Mouse (Mus musculus) spleen, adult 12 weeks (tissue): Measurements from ENCODE around the gene Farsb.

Source experiments
- DNase-seq: peaks from one replicate; pipeline ENCODE4 v3.0.0; 2022; ENCODE audit warnings: low spot score

The Farsb gene

GRCm38 (mm10) chr1:78484361-78484760, 4.3 kb downstream of the Farsb start:
- no peak for DNase-seq

- DNase-seq = no peak
These were observed 5.3 kb downstream of the Farsb start for GRCm38 (mm10) chr1:78483430-78483829.

GRCm38 (mm10) chr1:78472441-78472840, 16.3 kb downstream of the Farsb start:
- no peak for DNase-seq

GRCm38 (mm10) chr1:78454659-78455058, 34.0 kb downstream of the Farsb start:
- DNase-seq = no peak

- no peak for DNase-seq
These were observed 34.8 kb downstream of the Farsb start for GRCm38 (mm10) chr1:78453886-78454285.

- no peak for DNase-seq
These were observed 36.2 kb downstream of the Farsb start for GRCm38 (mm10) chr1:78452544-78452943.

- DNase-seq = no peak
These were observed 37.4 kb downstream of the Farsb start for GRCm38 (mm10) chr1:78451070-78451854.

GRCm38 (mm10) chr1:78448091-78448490, 40.6 kb downstream of the Farsb start:
- DNase-seq = no peak

- DNase-seq = no peak
These were observed 42.0 kb downstream of the Farsb start for GRCm38 (mm10) chr1:78446742-78447141.

GRCm38 (mm10) chr1:78446232-78446631, 42.5 kb downstream of the Farsb start:
- no peak for DNase-seq

- no peak for DNase-seq
These were observed 45.6 kb downstream of the Farsb start for GRCm38 (mm10) chr1:78443056-78443455.

- DNase-seq = no peak
These were observed 48.0 kb downstream of the Farsb start for GRCm38 (mm10) chr1:78440716-78441115.

GRCm38 (mm10) chr1:78437150-78437549, 51.5 kb downstream of the Farsb start:
- no peak for DNase-seq

GRCm38 (mm10) chr1:78436445-78436844, 52.3 kb downstream of the Farsb start:
- DNase-seq = no peak

GRCm38 (mm10) chr1:78435967-78436366, 52.7 kb downstream of the Farsb start:
- DNase-seq = peak; percentile 7

- DNase-seq = no peak
These were observed 55.2 kb downstream of the Farsb start for GRCm38 (mm10) chr1:78433472-78433871.

GRCm38 (mm10) chr1:78428851-78429250, 59.8 kb downstream of the Farsb start:
- DNase-seq = no peak

GRCm38 (mm10) chr1:78426841-78427240, 61.9 kb downstream of the Farsb start:
- no peak for DNase-seq

GRCm38 (mm10) chr1:78425793-78426700, 62.6 kb downstream of the Farsb start:
- no peak for DNase-seq

GRCm38 (mm10) chr1:78425309-78425708, 63.4 kb downstream of the Farsb start:
- no peak for DNase-seq

- DNase-seq = no peak
These were observed 63.8 kb downstream of the Farsb start for GRCm38 (mm10) chr1:78424848-78425247.

GRCm38 (mm10) chr1:78422576-78422975, 66.1 kb downstream of the Farsb start:
- DNase-seq = peak; percentile 2

- DNase-seq = no peak
These were observed 66.9 kb downstream of the Farsb start for GRCm38 (mm10) chr1:78421749-78422148.
